Mouse (Mus musculus) left cerebral cortex, postnatal 25 days (tissue): ENCODE measurements around the gene Ms4a5. TPM values are rescaled to one million over a fixed set of nuclear protein-coding genes. Genes with fewer than 3 reads are reported as not detected.
"Not testable (repeated sequence)": the region's sequence is repeated elsewhere in the genome, so short reads cannot be mapped to it uniquely, and the experiment has no call there.

Experiments used
- DNase-seq, 2 experiments: peaks; one replicate each; pipeline ENCODE4 v3.0.0; 2022; ENCODE audit warnings: low spot score in 2 of 2, mixed read lengths in 1 of 2
- intact Hi-C: fragments of 180-260 bp; cut with DNase I; formaldehyde crosslinking; loops from one replicate; pipeline ENCODE4 v1.15.1; 2025
- total RNA-seq, 2 experiments: library from RNA; stranded (reverse); gene quantifications; 2 replicates each; pipeline ENCODE4 v1.2.3; 2021

Ms4a5 gene
- not detected for total RNA-seq

DNA sequence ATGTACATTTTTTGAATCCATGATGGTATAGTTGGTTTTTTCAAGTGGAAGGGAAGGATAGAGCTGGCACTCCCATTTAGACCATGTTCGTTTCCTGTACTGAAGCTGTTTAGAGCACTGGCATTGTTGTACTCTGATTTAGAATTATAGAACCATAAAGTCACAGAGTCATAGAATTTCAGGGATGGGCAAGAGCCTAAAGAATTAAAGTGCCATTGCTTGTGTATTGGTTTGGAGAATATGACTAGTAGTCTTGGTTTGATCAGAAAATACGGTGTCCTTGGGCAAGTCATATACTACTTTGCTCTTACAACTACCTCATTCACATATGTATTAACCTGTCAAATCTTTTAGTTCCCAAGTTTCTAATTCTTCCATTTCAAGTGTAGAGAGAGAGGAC is at the start of gene Ms4a5:
Gene Ms4a5, minus strand, starts transcription at position 101 of the 400 bp plus-strand sequence.
- DNase-seq = no peak
- intact Hi-C loops = no loop called here

DNA sequence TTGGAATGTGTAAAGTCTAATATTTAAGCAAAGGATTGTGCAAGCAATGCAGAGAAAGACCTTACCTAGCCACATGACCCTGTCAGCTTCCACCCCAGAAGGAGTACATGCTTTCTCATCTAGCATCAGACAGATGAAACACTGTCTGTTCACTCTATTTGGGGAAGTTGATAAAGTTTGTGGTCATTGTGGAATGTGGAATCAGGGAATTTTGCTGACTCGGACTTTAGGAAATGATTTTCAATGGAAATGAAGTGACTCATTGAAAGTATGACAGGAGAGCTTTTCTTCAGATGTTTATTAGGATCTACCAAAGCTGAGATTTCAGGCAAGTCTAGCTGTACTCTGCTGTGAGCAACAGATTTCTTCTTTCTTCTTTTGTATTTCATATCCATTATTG is 37.5 kb upstream of the Ms4a5 start:
- no peak for DNase-seq
- intact Hi-C loops = no loop called here

DNA sequence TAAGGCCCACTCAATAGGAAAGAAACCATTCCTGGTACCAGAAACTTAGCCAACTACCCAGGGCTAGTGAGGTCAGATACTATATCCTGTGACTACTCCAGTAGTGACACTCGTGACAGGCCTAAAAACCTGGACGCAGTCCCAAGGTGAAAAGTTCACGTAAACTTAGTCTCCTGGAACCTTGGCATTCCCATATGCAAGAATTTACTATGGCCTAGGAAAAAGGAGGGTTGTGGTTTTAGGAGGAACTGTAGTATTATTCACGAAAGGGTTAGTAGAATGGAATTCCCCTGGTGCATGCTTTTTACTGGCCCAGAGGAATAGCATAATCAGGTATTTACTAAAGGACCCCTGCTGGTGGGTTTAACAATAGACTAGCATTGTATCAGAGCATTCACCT is 33.1 kb upstream of the Ms4a5 start:
- no peak for DNase-seq
- intact Hi-C loops = no loop called here

DNA sequence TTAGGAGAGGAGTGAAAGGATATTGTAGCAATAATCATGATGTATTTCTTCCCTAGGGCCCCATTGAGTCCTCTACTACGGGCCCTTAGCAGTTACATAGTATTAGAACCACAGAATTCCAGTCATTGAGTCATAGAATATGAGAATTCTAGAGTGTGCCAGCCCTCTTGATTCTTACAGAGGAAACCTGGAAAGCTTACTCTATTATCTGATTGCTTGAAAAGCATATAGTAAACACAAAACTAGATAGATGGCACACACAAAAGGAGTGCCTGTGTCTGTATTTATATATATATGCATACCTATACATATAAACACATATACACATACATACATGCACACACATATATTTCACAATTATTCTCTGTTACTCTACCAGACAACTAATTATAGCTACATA is 30.7 kb upstream of the Ms4a5 start, which contains the start of gene Ms4a14:
Gene Ms4a14, minus strand, starts transcription at position 101 of the 400 bp plus-strand sequence.
- DNase-seq = no peak
- intact Hi-C loops = no loop called here

DNA sequence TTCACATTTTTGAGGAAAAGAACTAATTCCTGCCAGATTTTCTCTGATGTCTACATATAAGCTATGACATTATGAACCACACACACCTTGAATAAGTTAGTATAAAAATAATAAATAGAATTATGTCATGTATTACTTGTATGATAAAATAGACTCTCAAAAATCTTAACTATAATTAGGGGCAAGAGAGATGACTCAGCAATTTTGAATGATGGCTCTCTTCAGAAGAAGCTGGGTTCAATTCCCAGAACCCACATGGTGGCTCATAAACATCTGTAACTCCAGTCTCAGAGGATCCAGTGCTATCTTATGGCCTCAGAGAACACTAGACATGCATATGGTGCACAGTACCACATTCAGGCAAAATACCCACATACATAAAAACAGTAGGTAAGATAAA is 25.2 kb upstream of the Ms4a5 start:
- intact Hi-C loops = no loop called here
- no peak for DNase-seq

DNA sequence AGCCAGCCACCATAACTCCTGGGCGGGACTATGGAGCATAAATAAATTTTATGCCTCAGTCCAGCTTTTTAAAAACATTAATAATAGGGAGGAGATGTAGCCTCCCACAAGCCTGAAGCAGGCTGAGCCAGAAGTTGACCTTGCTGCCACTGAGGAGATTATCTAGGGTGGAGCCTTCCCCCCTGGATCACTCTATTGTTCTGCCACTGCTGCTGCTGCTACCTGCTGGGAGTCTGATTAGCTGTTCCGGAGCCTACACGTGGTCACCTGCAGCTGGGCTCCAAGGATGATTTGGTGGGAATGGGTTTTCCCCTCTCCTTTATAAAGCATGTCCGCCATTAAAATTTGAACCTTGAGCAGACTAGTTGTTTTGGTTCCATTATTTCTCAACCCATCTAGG is 15.9 kb upstream of the Ms4a5 start:
- DNase-seq, intact Hi-C loops: not testable (repeated sequence)

DNA sequence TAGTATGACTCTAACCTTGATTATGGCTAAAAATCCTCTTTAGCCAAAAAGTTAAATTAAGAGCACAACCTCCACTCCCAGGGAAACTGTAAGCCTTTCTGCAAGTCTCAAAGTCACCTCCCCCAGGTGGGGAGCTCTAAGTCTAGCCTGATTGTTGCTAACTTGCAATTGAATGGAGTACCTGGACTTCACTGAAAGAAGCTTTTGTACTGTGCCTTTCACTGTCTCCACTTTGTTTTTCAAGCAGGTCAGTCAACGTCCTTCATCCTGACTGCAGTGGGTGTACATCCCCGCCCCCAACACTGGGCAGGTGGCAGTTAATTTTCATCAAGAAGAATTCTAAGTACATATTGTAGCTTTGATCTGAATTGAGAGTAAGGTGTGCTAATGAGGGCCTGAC is 15.3 kb upstream of the Ms4a5 start:
- intact Hi-C loops = no loop called here

DNA sequence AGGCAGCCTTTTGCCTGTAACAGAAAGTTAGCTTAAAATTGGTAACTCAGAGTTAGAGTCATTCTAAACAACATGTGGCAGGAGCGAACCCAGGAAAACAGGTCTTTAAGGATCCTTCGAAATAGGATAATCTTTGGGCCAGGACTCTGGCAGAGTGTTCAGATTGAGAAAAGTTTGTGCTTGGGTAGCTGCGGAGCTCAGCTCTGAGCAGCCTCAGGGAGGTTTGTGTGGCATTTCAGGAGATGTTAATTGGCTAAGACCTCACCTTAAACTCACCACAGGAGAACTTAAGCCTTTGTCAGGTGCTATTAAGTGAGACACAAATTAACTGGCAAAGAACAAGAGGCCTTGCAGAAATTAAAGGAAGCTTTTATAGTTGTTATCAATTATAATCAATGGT is 9.9 kb upstream of the Ms4a5 start:
- DNase-seq, intact Hi-C loops: not testable (repeated sequence)

More for the DNA sequence above, 15.3 kb upstream of the Ms4a5 start:
- DNase-seq = no peak

DNA sequence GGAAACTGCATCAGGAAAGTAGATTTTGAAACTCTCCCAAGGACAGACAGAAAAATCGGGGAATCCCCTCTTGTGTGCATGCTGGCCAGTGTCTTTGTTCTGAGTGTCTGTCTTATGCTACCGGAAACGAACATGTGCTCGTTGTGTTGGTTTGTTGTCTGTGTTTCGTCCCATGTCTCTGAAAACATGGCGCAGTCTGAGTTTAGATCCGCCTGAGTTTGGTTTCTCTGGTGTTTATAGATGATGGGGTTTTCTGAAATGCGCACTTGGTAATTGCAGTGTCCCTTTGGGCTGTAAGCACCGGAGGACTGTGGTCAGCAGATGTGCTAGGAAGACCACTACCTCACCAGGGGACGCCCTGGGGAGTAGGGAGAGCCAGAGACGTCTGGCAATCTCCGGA is 9.3 kb upstream of the Ms4a5 start:
- peak in 1 of 2 experiments; percentile 1 for DNase-seq
- intact Hi-C loops = no loop called here

DNA sequence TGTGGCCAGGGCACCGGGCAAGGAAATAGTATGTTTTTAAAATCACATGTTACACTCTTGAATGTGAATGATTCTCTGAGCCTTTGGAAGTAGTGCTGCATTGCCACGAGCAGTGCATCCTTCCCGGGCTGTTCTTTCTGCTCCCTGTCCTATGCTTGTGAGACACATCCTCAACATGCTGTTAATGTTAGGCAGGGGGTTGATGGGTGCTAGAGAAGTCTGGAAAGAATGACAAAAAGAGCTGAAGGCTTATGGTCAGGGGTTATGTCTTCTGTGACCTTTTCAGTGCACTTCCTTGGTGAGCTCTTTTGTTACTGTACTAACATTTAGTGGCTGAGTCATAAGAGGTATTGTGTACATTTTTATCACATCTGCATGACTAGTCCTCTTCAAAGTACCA is 3.5 kb downstream of the Ms4a5 start:
- intact Hi-C loops = no loop called here
- DNase-seq = no peak

DNA sequence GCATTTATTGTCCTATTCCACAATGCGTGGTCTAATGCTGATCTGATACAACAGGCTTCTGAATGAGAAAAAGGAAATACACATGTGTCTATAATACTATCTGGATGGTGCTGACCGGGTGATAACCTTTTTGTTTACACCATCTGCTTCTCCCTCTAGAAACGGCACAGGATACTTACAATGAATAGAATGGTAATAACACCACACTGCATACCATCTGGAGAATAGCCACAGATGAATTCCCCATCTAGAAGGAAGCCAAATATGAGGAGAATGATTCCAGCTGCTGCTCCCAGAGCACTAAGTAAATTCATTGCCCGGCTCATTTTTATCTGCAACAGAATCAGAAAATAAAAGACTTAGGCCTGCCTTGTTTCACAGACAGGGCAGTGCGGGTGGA is 7.2 kb downstream of the Ms4a5 start:
- intact Hi-C loops = no loop called here
- DNase-seq = no peak

DNA sequence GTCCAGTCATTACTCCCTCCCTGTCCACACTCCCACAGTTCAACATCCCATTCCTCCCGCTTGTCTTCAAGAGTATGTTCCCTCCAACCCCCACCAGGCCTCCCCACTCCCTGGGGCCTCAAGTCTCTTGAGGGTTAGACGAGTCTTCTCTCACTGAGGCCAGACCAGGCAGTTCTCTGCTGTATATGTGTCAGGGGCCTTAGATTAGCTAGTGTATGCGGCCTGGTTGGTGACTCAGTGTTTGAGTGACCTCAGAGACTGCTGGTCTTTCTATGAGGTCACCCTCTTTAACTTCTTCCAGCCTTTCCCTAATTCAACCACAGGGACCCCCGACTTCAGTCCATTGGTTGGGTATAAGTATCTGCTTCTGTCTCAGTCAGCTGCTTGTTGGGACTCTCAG is 16.7 kb downstream of the Ms4a5 start:
- no peak for DNase-seq
- intact Hi-C loops = no loop called here

DNA sequence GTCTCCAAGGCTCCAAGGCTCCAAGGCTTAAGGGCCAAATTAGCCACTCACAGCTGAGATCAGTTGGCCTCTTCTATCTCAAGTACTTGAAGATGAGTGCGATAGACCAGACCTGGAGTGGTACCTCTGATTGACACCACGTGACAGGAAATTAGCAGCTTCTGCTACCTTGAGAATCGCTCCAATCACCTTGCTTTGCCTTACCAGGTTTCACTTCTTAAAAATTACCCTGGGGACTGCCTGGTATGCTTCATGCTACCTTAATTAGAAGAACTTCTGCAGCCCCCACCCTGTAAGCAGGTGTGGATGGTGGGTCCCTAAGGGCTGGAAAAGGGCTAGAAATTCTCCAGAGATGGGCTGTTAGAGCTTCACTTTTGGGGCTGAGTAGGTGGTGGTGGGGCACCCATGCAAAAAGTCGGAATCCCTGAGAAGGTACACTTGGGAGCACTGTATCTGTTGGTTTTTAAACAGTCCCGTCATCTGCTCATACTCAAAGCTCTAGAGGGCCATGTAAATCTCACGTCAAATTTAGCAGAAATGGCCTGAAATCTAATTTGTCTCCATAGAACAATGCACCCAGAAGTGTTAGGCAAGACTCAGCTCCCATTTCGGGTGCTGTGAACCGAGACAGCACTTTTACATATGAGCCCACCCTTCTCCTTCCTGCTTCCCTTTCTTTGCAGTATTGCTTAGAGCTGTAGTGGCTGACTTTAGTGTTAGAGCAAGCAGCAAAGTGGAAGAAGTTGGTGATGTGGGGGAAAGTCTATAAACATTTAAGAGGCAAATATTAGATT is 17.4 kb downstream of the Ms4a5 start, which contains the start of gene Ms4a1:
Gene Ms4a1, minus strand, starts transcription at position 190 of the 794 bp plus-strand sequence.
- intact Hi-C loops = no loop called here
- no peak for DNase-seq

DNA sequence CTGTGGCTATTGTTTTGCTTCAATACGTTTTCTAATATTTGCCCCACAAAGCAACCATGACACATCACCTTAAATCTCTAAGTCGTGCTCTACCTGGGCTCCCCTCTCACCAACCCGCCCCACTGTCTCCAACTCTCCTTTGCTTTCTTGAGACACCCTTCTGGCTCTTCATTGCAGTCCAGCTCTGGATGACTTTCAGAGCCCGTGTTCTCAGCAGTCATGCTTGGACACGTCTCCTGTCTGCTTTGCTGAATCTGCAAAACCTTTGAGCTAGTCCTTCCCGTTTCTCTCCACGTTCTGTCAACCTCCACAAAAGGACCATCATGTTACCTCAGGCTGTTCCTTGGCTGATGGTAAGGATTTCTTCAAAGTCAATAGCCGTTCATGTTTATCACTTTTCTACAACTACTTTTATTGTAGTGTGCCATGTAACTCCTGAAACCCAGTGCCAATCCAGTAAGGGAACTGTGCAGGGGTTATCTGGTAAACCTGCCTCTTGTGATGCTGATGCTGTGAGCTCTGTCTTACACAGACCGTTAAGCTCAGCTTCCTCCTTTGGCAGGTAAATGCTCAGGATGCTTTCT is 19.0 kb downstream of the Ms4a5 start:
- intact Hi-C loops = no loop called here
- DNase-seq = no peak

DNA sequence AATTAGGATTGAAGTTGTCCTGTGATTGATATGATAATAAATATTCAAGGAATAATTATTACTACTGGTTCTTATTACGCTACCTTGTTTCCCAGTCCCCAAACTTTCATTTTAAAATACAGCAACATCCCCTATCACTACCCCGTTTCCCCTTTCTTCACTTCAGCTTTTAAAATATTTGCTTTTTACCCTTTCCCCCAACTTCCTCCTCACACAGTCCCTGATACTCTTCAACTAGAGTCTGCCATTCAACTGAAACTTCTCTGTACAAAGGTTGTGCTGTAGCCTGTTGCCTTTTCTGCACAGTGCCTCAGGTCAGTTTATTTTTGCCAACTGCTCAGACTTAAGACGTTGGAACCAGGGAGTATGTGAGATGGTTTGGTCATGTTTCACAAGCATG is 20.1 kb downstream of the Ms4a5 start:
- DNase-seq = no peak
- intact Hi-C loops = no loop called here

DNA sequence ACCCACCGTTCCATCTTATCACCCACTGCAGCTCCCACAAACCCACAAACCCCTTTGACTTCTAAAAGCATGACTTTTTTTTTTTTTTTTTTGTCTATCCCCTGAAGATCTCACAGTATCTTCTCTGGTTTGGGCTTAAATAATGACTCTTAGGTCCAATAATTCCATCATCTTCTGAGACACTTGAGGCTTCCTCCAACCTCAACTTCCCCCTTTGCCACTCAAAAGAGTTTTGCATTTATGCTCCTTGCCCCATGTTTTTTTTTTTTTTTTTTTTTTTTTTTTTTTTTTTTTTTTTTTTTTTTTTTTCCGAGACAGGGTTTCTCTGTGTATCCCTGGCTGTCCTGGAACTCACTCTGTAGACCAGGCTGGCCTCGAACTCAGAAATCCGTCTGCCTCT is 20.7 kb downstream of the Ms4a5 start:
- intact Hi-C loops, DNase-seq: not testable (repeated sequence)

DNA sequence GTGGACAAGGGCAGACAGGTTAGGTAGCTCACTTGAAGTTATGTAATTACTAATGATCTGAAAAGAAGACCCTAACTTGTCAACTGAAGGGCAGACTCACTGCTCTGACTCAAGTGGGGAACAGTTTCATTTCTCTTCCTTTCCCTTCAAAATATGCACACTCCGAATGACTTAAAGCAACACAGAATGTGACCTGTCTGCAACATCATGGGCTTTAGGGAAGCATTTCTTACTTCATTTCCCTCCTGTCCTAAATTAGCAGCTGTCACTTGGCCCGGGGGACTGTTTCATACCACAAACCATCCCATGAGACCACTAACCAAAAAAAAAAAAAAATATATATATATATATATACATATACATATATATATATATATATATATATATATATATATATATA is 22.2 kb downstream of the Ms4a5 start:
- DNase-seq = no peak
- intact Hi-C loops = no loop called here

DNA sequence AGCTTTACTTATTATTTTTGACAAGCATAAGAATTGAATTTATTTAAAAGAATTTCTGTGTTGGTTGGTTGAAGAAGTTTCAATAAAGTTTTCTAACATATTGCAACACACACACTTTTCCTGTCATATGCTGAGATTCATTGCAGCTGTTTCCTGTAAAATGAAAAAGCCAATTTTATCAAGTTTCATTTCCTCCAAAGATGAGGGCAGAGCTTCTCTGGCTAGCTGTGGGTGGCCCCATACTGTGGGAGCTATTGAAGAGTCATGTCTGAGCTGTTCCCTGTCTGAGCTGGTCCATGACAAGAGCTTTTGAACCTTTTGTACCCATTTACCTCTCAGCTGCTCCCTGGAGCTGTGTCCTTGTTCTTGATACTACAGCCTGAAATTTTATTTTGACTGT is 39.4 kb downstream of the Ms4a5 start:
- DNase-seq = no peak
- intact Hi-C loops = no loop called here

DNA sequence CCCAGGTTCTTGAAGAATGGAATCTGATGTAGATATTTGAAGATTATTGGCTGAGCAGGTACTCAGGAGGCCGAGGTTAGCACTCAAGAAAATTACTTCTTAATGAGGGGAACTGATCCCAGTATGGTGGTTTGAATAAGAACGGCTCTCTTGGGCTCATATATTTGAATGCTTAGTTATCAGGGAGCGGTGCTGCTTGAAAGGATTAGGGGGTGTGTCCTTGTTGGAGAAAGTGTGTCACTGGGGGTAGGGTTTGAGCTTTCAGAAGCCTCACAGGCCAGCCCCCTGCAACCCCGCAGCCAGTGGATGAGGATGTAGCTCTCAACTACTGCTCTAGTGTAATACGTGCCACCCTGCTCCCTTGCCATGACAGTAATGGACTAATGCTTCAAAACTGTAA is 41.1 kb downstream of the Ms4a5 start:
- no peak for DNase-seq
- intact Hi-C loops = no loop called here

DNA sequence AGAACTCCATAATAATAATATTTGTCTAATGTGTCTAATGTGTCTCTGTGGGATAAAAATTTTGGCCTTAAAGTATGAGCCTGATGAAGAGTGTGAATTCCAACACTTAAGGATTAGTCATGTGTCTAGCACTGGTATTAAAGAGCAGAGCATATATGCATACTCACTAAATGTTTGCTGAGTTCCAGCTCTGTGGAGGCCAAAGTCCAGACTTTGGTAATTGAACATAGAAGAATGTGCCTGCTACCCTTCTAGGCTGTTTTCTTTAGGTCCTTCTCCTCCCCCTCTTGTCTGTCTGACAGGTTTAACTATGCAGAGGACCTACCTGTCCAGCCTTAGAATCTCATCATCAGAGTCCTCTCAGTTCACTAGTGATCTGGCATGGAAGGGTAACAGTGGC is 47.9 kb downstream of the Ms4a5 start:
- intact Hi-C loops = no loop called here
- DNase-seq = no peak
